Mouse (Mus musculus): Measurements from ENCODE around the gene Pcgf1. TPM values are rescaled to one million over a fixed set of nuclear protein-coding genes. Genes with fewer than 3 reads are reported as not detected.

Gene Pcgf1
- total RNA-seq, 2 experiments from 2014 or later: 6.7 to 7.1 TPM

DNA sequence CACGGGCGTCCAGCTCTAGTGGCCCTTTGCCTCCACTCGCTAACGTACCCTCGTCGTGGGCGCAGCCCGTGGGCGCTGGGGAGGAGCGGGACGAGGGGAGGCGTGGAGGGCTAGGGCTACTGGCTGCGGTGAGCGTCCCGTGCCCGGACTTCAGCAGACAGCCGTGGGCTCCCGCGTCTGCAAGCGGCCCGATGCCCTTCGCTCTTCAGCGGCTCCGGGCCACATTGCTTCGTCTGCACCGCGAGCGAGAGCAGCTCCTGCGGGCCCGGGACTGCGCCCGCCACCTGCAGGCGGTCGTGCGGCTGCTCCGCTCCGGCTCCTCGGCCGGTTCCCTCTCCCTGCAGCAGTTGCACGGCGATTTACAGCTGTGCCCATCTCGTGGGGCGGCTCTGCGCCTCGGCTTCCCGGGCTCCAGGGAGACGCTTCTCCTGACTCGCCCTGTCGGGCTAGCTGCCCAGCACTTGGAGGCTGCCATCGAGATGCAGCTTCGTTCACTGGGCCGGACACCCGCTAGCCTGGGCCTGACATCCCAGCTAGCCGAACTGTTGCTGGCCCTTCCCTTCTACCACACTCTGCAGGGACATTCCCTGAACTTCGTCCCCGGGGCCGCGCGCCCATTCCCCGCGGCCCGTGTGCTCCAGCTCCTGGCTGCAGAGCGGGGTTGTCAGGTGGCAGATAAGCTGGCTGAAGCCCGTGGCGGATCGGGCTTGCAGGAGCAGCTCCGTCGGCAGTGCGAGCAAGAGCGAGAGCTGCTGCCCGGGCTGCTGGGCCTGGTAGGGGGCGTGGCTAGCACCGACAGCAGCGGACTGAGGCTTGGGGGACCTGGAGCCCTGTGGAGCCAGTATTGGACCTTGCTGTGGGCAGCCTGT is 24.3 kb downstream of the Pcgf1 start:
- DNase-seq: peak; percentile 55

DNA sequence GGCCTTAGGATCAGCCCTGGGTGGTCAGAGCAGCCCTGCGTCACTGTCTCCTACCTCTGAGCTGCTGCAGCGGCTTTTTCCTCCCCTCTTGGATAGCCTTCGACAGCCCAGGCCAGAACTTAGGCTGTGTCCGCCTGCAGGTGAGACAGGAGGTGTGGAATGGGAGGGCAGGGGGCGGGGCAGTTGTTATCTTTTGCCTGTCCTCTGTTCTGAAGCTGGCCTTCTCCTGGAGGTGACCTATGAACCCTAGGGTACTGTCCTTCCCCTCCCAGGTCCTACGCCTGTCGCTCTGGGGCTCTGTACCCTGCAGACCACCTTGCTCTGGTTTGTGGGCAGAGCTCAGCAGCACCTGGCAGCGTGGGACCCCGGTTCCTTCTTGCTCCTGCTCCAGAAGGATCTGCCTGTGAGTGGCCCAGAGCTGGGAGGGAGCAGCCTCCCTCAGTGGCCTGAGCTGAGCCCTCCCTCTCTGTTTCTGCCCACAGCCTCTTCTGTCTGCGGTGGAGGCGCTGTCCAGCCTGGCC is 25.5 kb downstream of the Pcgf1 start:
- no peak for DNase-seq

DNA sequence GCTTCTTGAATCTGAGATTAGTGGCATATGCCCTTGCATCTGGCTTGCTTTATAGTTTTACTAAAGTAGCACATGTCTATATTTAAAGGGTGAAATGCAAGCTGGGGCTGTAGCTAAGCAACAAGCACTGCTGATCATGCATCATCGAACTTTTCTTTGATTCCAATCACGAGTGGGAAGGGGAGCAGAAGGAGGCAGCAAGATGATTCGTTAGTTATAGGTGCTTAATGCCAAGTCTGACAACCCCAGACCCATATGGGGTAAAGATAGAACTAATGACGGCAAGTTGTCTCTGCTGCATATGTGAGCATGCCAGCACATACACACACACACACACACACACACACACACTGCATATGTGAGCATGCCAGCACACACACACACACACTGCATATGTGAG is 26.5 kb downstream of the Pcgf1 start:
- DNase-seq: no peak

DNA sequence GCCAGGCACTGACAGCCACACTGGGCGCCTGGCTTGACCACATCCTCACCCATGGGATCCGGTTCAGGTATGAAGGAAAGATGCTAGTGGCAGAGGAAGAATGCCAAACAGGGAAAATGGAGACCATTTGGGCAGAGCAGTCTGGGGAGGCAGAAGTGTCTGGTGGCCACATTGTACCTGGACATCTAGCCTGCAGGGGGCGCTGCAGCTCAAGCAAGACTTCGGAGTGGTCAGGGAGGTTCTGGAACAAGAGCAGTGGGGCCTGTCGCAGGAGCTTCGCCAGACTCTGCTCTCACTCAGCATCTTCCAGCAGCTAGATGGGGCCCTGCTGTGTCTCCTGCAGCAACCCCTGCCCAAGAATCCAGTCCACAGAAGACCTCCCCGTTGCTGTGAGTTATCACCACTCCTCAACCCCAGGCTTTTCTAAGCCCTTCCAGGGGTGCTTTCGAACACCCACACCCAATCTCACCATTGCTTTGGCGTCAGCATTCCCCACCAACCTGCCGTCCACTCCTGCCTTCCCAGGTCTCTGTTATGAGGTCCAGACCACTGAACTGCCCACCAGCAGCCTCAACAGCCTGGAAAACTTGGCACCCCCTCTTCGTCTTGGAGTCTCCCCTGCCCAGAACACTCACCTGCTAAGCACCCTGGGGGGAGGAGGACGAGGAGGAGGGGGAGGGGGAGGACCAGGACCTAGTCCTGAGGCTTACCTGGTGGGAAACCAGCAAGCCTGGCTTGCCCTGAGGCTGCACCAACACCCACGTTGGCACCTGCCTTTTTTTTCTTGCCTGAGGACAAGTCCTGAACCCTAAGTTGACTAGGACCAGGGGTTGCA is 30.1 kb downstream of the Pcgf1 start:
- peak; percentile 52 for DNase-seq

DNA sequence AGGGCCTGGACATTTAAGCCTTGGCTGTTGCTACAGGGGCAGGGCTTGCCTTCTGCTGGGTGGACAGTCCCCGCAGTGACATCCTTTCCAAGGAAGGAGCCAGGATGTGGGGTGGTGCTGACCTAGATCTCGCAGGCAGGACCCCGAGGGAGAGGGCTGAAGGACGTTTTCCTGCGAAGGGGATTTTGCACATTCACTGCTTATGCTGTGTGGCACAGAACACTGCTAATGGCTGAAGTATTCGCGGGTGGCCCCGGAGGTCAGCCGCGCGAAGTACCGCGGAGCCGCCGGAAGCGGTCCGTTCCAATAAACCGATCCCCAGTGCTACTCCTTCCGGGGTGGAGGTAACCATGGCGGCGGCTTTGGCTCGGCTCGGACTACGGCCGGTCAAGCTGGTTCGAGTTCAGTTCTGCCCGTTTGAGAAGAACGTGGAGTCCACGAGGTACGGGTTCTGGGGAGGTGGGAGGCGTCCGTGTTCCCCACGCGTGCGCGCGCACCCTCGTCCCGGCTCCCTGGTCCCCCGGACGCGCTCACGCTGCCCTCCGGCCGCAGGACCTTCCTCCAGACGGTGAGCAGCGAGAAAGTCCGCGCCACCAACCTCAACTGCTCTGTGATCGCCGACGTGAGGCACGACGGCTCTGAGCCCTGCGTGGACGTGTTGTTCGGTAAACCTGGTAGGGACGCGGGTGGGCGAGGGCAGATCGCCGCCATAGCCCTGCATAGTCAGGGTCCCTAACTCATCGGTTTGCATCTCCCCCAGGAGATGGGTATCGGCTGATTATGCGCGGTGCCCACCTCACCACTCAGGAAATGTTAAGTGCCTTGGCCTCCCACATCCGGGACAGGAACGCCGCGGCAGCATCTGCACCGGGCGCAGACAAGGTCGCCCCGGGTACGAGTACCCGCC is 31.3 kb downstream of the Pcgf1 start, which contains the start of gene Mrpl53:
Gene Mrpl53 (plus strand): TSS at position 279 of the 907 bp plus-strand sequence.
- peak; percentile 78 for DNase-seq

DNA sequence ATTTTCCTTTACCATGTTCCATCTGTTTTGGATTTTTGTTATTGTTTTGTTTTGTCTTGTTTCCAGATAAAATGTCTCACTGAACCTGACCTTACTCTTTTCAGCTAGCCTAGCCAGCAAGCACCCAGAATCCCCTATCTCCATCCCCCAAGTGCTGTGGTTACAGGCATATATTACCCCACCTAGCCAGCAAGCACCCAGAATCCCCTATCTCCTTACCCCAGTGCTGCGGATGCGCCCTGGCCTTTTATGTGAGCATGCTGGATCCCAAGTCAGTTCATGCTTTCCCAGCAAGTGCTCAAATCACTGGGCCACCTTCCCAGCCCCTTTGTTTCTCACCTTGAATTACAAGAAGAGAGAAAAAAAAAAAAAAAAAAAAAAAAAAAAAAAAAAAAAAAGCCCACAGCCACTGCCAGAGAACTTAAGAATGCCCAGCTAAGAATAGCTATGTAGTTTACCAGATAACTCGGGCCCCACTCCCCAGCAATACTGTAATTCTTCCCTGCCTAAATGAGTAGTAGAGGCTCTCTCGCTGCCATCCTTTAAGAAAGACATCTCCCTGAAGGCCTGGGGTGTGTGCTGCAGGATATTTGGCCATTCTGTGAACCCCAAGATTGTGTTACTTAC is 34.0 kb downstream of the Pcgf1 start:
- no peak for DNase-seq

DNA sequence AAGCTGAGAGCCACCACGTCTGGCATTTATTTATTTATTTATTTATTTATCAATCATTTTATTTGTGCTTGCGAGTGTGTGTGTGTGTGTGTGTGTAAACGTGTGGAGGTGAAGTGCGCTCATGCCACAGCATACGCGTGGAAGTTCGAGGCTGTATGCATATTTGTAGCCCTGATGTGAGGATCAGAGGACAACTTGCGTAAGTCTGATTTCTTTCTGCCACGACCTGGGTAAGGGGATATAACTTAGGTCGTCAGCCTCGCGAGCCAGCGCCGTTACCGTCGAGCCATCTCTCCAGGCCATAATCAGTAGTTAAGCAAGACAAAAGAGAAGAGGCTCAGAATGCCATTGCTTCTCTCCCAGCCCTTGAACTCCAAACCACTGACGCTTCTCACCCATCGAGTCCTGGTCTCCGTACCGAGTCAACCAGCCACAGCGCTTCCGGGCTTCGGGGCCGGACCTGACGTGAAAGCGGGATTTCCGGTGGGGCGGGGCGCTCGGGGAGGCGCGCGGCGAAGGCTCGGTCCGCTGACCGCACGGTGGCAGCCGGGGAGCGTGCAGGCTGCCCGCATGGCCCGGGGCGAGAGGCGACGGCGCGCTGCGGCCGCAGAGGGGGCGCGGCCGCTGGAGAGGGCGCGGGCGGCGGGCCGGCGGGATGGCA is 37.5 kb downstream of the Pcgf1 start, which contains the start of gene Mogs:
Gene Mogs (plus strand): TSS at position 486 of the 661 bp plus-strand sequence.
- DNase-seq: peak; percentile 92

DNA sequence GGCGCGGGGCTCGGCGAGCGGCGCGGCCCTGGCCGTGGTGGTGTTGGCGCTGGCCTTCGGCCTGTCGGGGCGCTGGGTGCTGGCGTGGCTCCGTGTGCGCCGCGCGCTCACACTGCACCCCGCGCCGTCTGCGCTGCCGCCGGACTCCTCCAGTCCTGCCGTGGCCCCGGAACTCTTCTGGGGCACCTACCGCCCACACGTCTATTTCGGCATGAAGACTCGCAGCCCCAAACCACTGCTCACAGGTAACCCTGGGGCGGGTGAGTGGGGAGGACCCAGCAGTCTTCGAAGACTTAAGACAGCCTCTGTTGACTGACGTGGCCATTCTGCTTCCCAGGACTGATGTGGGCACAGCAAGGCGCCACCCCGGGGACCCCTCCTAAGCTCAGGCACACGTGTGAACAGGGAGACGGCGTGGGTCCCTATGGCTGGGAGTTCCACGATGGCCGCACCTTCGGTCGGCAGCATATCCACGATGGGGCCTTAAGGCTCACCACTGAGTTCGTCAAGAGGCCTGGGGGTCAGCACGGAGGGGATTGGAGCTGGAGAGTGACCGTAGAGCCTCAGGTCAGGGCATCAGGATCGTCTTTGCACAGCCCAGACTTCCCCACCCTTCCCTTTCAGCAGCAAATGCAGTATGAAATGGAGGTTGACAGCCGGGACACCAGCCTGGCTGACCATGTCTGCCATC is 38.2 kb downstream of the Pcgf1 start:
- DNase-seq: no peak

DNA sequence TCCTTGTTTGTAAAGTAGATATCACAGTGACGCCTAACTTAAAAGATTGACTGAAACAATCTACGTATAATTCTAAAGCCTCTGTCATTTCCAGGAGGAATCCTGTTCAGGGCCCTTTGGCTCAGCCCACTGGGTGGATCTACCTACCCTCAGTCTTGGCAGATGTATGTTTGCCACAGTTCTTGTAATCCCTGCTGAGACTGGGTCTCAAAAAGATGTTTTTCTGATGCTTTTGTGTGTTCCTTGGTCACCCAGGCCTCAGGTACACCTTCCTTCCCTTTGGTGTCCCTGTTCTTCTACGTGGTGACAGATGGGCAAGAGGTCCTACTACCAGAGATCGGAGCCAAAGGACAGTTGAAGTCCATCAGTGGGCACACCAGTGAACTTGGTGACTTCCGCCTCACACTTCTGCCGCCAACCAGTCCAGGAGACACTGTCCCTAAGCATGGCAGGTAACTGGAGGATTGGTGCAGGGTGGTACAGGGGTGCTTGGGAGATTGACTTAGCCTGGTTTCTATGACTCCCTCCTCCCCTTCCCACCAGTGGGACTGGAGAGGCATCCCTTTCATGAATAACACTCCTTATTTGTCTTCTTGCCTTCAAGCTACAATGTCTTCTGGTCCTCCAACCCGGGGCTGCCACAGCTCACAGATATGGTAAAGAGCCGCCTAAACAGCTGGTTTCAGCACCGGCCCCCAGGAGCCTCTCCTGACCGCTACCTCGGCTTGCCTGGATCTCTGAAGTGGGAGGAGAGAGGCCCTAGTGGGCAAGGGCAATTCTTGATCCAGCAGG is 38.9 kb downstream of the Pcgf1 start:
- DNase-seq: no peak

DNA sequence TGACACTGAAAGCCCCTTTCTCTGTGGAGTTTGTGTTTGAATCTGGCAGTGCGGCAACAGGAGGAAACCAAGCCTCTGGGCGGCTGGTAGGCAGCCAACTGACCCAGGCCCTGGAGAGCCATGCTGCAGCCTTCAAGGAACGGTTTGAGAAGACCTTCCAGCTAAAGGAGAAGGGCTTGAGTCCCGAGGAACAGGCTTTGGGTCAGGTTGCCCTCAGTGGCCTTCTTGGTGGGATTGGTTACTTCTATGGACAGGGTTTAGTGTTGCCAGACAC is 39.4 kb downstream of the Pcgf1 start:
- no peak for DNase-seq

DNA sequence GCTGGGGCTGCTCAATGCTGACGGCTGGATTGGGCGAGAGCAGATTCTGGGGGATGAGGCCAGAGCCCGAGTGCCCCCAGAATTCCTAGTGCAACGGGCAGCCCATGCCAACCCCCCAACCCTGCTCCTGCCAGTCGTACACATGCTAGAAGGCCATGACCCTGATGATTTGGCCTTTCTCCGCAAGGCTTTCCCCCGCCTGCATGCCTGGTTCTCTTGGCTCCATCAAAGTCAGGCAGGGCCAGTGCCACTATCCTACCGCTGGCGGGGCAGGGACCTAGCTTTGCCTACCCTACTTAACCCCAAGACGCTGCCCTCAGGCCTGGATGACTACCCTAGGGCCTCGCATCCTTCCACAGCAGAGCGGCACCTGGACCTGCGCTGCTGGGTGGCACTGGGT is 39.9 kb downstream of the Pcgf1 start:
- no peak for DNase-seq

DNA sequence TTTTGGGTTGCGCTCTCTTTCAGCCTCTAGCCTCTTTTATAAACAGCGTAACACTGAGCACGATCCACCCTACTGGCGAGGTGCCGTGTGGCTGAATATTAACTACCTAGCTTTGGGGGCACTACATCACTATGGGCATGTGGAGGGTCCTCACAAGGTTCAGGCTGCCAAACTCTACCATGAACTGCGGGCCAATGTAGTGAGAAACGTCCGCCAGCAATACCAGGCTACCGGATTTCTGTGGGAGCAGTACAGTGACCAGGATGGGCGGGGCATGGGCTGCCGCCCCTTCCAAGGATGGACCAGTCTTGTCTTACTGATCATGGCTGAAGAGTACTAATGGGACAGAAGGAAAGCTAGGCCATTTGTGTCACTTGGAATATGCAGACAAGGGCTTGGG is 40.7 kb downstream of the Pcgf1 start:
- no peak for DNase-seq

DNA sequence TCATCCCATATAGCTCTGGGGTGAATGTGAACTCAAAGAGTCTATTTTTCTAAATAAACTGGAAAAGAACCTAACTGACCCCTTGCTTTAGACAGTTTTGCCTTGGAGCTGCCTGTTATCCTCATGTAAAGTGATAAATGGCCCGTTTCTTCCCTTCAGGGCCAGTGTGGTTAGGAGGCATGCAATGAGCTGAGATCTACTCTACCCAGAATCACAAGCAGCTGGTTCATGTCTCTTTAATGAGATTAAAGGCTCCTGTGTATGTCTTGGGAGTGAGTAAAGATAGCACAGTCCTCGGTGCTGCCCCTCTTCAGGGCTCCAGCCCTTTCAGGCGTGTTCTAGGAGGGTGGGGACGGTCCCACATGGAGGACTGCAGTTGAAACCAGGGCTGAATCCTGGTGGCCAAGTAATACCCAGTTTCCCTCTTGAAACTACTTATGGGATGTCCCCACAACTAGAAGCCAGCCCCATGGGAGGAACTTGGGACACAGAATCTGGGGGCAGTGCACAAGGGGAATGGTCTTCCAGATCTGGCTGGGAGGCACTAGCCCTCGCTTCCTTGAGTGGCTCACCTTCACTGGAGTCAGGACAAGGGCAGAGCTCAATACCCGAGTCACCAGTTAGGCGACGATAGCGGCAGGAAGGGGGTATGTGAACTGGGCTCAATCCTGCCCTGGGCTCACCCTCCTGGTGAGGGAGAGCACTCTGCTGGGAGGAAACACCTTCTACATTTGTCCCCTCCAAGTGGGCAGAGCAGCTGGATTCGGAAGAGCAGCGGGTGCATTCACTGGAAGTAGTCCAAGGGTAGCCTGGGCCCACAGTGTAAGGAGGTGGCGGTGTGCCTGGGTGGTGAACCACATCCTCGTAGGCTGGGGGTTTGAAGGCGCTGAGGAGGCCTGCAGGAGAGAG is 41.4 kb downstream of the Pcgf1 start:
- no peak for DNase-seq

DNA sequence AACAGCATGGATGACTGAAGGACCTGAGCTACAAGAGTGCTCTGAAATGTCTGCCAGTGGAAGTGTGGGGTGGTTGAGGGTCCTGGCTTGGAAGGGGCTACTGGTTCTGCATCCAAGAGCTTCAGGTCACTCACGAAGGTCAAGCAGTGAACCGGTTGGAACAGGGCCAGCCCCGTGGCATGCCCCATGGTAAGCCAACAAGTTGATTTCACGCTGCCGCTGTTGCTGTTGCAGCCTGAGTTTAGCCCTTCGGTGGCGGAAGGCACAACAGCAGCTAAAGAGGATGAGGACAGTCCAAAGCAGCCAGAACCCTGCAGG is 42.0 kb downstream of the Pcgf1 start:
- no peak for DNase-seq

DNA sequence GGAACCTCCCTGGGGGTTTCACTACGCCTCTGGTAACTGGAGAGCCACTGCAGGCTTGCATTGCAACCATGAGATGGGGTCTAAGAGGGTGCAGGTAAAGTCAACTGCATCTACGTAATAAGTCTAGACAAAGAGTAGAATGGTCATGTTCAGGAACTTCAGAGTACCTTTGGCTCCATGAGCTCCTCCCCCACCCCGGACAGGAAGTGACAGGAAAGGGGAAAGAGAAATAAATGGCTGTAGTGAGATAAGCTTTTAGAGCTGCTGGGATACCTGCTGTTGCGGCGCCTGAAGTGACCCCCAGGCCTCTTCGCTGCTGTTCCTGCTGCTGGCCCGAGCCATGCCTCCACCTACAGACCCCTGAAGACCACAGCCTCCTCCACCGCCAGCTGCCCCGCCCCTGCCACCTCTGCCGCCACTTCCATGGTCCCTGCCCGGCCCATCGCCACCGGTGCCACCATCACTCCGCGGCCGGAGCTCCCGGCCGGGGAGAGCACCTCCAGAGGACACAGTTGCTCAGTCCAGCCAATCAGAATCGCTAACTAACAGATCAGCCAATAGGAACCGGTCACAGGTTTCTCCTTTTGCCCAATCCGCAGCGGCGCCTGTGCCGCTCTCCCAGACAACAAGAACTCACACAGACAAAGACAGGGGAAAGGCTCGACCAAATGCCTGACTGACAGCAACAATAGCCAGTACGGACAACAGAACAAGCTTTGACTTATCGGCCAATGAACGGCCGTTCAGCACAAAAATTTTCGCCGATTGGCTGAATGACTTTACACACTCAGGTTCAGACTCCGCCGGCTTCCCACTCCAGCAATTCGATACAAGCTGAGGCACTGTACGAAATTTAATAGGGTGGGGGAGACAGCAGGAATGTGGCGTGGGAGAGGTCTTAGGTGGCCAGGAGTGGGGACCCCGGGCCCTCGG is 43.5 kb downstream of the Pcgf1 start, which contains the start of gene Wbp1:
Gene Wbp1 (minus strand): TSS at position 630 of the 933 bp plus-strand sequence.
- peak; percentile 96 for DNase-seq

DNA sequence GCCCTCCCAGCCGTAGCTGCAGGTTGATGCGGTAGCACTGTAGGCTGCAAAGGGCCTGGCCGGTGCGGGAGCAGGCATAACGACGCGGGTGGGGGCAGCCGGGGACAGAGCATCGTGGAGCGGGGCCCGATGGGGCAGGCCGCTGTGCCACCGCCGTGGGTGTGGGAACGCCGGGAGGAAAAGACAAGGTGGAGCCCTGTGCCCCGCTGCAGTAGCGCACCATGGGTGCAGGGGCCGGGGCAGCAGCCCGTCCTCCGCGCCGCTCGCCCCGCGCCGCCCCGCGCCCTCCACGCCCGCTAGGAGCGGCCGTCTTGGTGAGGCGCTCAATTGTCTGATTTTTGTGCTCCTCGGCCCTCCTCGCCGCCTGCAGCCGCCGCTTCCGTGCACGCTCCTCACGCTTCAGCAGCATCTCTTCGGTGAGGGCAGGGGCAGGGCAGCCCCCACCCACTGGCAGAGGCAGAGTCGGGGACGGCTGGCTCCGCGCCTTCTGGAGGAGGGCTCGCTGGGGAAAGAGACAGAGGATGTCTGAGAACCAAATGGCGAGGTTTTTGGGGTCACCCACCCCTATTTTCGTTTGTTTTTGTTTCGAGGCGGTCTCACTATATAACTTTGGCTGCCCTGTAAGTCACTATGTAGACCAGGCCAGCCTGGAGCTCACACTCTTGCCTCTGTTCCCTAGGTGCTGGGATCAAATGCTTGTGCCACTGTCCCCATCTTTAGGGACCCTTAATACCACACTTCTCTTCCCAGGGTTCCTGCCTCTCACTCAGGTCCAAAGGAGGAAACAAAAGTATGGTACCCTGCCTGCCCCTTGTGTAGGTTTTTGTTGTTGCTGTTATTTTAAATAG is 44.4 kb downstream of the Pcgf1 start:
- DNase-seq: no peak

Measured in gastrocnemius, postnatal 25 days (tissue).